Mouse (Mus musculus): ENCODE measurements around the gene Zfp770.

- no peak for TF ChIP-seq CTCF (conservative IDR thresholded peaks at IDR 0.05; ENCODE audit: low read length)
- TF ChIP-seq POU5F1 (IDR thresholded peaks at IDR 0.05; ENCODE audit: borderline replicate concordance, low read length): no peak
Measured at GRCm38 (mm10) chr2:114200932-114201559, at the start of gene Zfp770.

Measured in E14TG2a.4 (cell line).